Mouse (Mus musculus) intestine, embryonic 14.5 days (tissue): ENCODE measurements around the gene Nostrin. TPM values are rescaled to one million over a fixed set of nuclear protein-coding genes. Genes with fewer than 3 reads are reported as not detected.
A peak's percentile ranks its signal among the peaks of the same experiment; 100 is the strongest.

Experiments
- ATAC-seq: fragments of 200-750 bp; cut with Nextera tagmentation; replicated peaks from 2 replicates; pipeline ENCODE4 v1.8.0; 2017; ENCODE audit warnings: low read depth, moderate number of reproducible peaks, moderate TSS enrichment, moderate library complexity; ENCODE audit not compliant: low FRiP score, low TSS enrichment
- DNase-seq: peaks from one replicate; pipeline ENCODE4 v3.0.0-alpha.2; 2018; ENCODE audit warnings: low spot score
- H3K27ac ChIP-seq: fragments of 300-500 bp; sonication (generic); 2 replicates; pipeline ENCODE4 v1.5.1; 2014; ENCODE audit warnings: low read depth, mild to moderate bottlenecking, control low read depth
- H3K27me3 ChIP-seq: fragments of 300-500 bp; sonication (generic); replicated peaks from 2 replicates; pipeline ENCODE4 v1.6.1; 2014; ENCODE audit warnings: low read length, control low read depth; ENCODE audit not compliant: control insufficient read depth, insufficient read depth
- H3K36me3 ChIP-seq: fragments of 300-500 bp; sonication (generic); 2 replicates; pipeline ENCODE4 v1.6.1; 2014; ENCODE audit warnings: low read length, control low read depth; ENCODE audit not compliant: control insufficient read depth, insufficient read depth
- H3K4me1 ChIP-seq: fragments of 300-500 bp; sonication (generic); replicated peaks from 2 replicates; pipeline ENCODE4 v1.6.1; 2014; ENCODE audit warnings: low read length, control low read depth, mixed read lengths; ENCODE audit not compliant: control insufficient read depth, insufficient read depth
- H3K4me2 ChIP-seq: fragments of 300-500 bp; sonication (generic); 2 replicates; pipeline ENCODE4 v1.6.1; 2014; ENCODE audit warnings: low read length
- H3K4me3 ChIP-seq: fragments of 300-500 bp; sonication (generic); 2 replicates; pipeline ENCODE4 v1.5.1; 2014; ENCODE audit warnings: low read depth, low read length, control low read depth, mixed read lengths
- H3K9ac ChIP-seq: fragments of 300-500 bp; sonication (generic); 2 replicates; pipeline ENCODE4 v1.6.1; 2014; ENCODE audit warnings: mild to moderate bottlenecking, low read length
- H3K9me3 ChIP-seq: fragments of 300-500 bp; sonication (generic); 2 replicates; pipeline ENCODE4 v1.6.1; 2016; ENCODE audit warnings: low read length, control low read depth; ENCODE audit not compliant: control insufficient read depth
- WGBS: fragments of 180-500 bp; shearing (Covaris S2); extraction: QIAGEN DNeasy Blood & Tissue Kit; methylation state at CpG from one replicate; pipeline ENCODE4 v1.1.7; 2014; 5-methylcytosine and 5-hydroxymethylcytosine counted together
- polyA plus RNA-seq: library from polyadenylated mRNA; unstranded; fragments of >200 nt; fragmentation: Nextera tagmentation; extraction: Ambion mirVana; gene quantifications from 2 replicates; pipeline ENCODE4 v1.2.1, GENCODE M21; 2014

The Nostrin gene
- polyA plus RNA-seq, 1 experiment from 2014 or later: 18.9 TPM

GRCm38 (mm10) chr2:69132488-69133040, 3.0 kb upstream of the Nostrin start:
- no peaks in the 10 kb centered on the region for H3K27me3 ChIP-seq
- no peak overlapping the region for H3K27ac ChIP-seq
- no peak overlapping the region for H3K9ac ChIP-seq
- no peaks in the 10 kb centered on the region for H3K36me3 ChIP-seq
- no peak overlapping the region for H3K4me2 ChIP-seq
- H3K4me1 ChIP-seq: peaks cover 12% of the 10 kb centered on the region
- 58% methylated on average over 5 of the region's 5 CpGs for WGBS
- DNase-seq: peak; percentile 51
- H3K4me3 ChIP-seq: no peak overlapping the region
- H3K9me3 ChIP-seq: no peaks in the 10 kb centered on the region
- no peak for ATAC-seq

- 56% methylated on average over 1 of the region's 1 CpGs for WGBS
- Histone ChIP-seq H3K9me3 (no peaks in the 10 kb centered on the region), H3K4me3 (no peak overlapping the region), H3K27ac (no peak overlapping the region), H3K36me3 (no peaks in the 10 kb centered on the region), H3K4me1 (peaks cover 12% of the 10 kb centered on the region), H3K4me2 (no peak overlapping the region), H3K27me3 (no peaks in the 10 kb centered on the region), H3K9ac (no peak overlapping the region)
- no peak for ATAC-seq
- DNase-seq: peak; percentile 60
Observed at GRCm38 (mm10) chr2:69134186-69134585, 1.4 kb upstream of the Nostrin start.

- Histone ChIP-seq H3K9me3 (no peaks in the 10 kb centered on the region), H3K27me3 (no peaks in the 10 kb centered on the region), H3K9ac (no peak overlapping the region), H3K4me3 (no peak overlapping the region), H3K4me1 (peaks cover 9% of the 10 kb centered on the region), H3K27ac (peak overlapping the region; percentile 45), H3K4me2 (peak overlapping the region; percentile 36; the same call in 1 of the 2 replicates), H3K36me3 (no peaks in the 10 kb centered on the region)
- 0 out of 2 replicates have a peak, but pooled peaks have one; percentile 25 for ATAC-seq
- DNase-seq: no peak
- WGBS: 56% methylated on average over 9 of the region's 9 CpGs
Observed at GRCm38 (mm10) chr2:69134937-69135336, 663 bp upstream of the Nostrin start.

- no peak for DNase-seq
- ATAC-seq: no peak
- H3K4me3 ChIP-seq: no peak overlapping the region
- no peak overlapping the region for H3K4me2 ChIP-seq
- no peak overlapping the region for H3K9ac ChIP-seq
- H3K9me3 ChIP-seq: no peaks in the 10 kb centered on the region
- no peaks in the 10 kb centered on the region for H3K27me3 ChIP-seq
- no peaks in the 10 kb centered on the region for H3K36me3 ChIP-seq
- H3K4me1 ChIP-seq: peaks cover 8% of the 10 kb centered on the region; the same call in 1 of the 2 replicates
- 87% methylated on average over 10 of the region's 10 CpGs for WGBS
- H3K27ac ChIP-seq: no peak overlapping the region
Observed at GRCm38 (mm10) chr2:69137406-69138084, 1.9 kb downstream of the Nostrin start.

- 71% methylated on average over 4 of the region's 4 CpGs for WGBS
Observed at GRCm38 (mm10) chr2:69138759-69139158, 3.2 kb downstream of the Nostrin start.

GRCm38 (mm10) chr2:69140215-69140614, 4.6 kb downstream of the Nostrin start:
- H3K36me3 ChIP-seq: no peaks in the 10 kb centered on the region
- no peak overlapping the region for H3K4me3 ChIP-seq
- DNase-seq (no peak), ATAC-seq (no peak)
- peaks cover 3% of the 10 kb centered on the region; the same call in 1 of the 2 replicates for H3K4me1 ChIP-seq
- no peaks in the 10 kb centered on the region for H3K9me3 ChIP-seq
- no peak overlapping the region for H3K4me2 ChIP-seq
- WGBS: 56% methylated on average over 2 of the region's 2 CpGs
- H3K9ac ChIP-seq: no peak overlapping the region
- no peak overlapping the region for H3K27ac ChIP-seq
- no peaks in the 10 kb centered on the region for H3K27me3 ChIP-seq

More at GRCm38 (mm10) chr2:69138759-69139158, 3.2 kb downstream of the Nostrin start:
- no peaks in the 10 kb centered on the region for H3K9me3 ChIP-seq
- H3K27ac ChIP-seq: no peak overlapping the region
- no peaks in the 10 kb centered on the region for H3K27me3 ChIP-seq
- no peak overlapping the region for H3K4me3 ChIP-seq
- H3K36me3 ChIP-seq: no peaks in the 10 kb centered on the region
- H3K4me1 ChIP-seq: peaks cover 8% of the 10 kb centered on the region; the same call in 1 of the 2 replicates
- H3K4me2 ChIP-seq: no peak overlapping the region
- no peak overlapping the region for H3K9ac ChIP-seq
- DNase-seq: peak; percentile 27
- ATAC-seq: no peak

GRCm38 (mm10) chr2:69140816-69141215, 5.2 kb downstream of the Nostrin start:
- WGBS: 54% methylated on average over 4 of the region's 4 CpGs
- H3K27ac ChIP-seq: no peak overlapping the region
- no peak for ATAC-seq

GRCm38 (mm10) chr2:69148691-69149090, 13.1 kb downstream of the Nostrin start:
- Histone ChIP-seq H3K9ac (no peak overlapping the region), H3K27me3 (no peaks in the 10 kb centered on the region), H3K4me3 (no peak overlapping the region), H3K9me3 (no peaks in the 10 kb centered on the region), H3K27ac (no peak overlapping the region), H3K4me2 (no peak overlapping the region), H3K4me1 (no peaks in the 10 kb centered on the region), H3K36me3 (no peaks in the 10 kb centered on the region)
- DNase-seq (no peak), ATAC-seq (no peak)
- 67% methylated on average over 3 of the region's 3 CpGs for WGBS

More at GRCm38 (mm10) chr2:69140816-69141215, 5.2 kb downstream of the Nostrin start:
- Histone ChIP-seq H3K4me3 (no peak overlapping the region), H3K9me3 (no peaks in the 10 kb centered on the region), H3K4me2 (no peak overlapping the region), H3K27me3 (no peaks in the 10 kb centered on the region), H3K36me3 (no peaks in the 10 kb centered on the region), H3K9ac (no peak overlapping the region), H3K4me1 (no peaks in the 10 kb centered on the region)
- no peak for DNase-seq

- Histone ChIP-seq H3K4me1 (no peaks in the 10 kb centered on the region), H3K36me3 (no peaks in the 10 kb centered on the region), H3K27me3 (no peaks in the 10 kb centered on the region), H3K9ac (no peak overlapping the region), H3K9me3 (no peaks in the 10 kb centered on the region), H3K4me2 (no peak overlapping the region), H3K27ac (no peak overlapping the region), H3K4me3 (no peak overlapping the region)
- DNase-seq (no peak), ATAC-seq (no peak)
- WGBS: 85% methylated on average over 10 of the region's 10 CpGs
Observed at GRCm38 (mm10) chr2:69149154-69149553, 13.6 kb downstream of the Nostrin start.
